Mouse (Mus musculus): ENCODE measurements around the gene Zc2hc1b. TPM values are rescaled to one million over a fixed set of nuclear protein-coding genes. Genes with fewer than 3 reads are reported as not detected.

Gene Zc2hc1b
- not detected in 2 replicates for polyA plus RNA-seq (2015; fragmentation: Nextera tagmentation; extraction: Ambion mirVana)

DNA sequence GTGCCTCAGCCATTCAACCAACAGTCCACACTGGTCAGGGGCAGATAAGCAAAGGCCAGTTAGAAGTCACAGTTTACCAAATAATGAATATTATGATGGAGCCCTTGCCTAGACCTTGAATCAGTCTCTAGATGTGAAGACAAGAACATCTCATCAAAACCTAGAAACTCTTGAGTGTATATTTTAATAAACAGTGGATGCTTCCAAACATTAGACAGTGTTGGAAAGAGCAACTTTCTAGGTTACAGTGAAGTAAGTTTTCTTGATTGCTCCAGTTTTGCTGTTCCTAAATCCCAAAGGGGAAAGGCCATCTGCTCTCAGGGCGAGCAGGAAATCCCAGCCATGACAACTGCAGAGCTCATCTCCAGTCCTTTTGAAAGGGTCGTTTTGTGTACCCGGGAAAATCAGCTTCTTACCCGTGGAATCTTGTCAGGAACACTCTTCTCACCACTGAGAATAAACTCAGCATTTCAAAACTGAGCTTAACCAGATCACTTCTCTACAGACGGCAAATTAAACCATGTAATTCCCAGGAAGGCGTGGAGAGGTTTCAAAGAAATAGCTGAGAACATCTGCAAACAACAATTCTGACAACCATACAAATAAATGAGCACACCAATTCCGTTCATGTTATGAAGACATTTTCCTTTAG is at the start of gene Zc2hc1b:
TSS of gene Zc2hc1b (minus strand) at position 51 of the 652 bp plus-strand sequence.
- H3K9ac ChIP-seq (ENCODE audit: low read length), result no peak within 1 kb of the TSS
- H3K4me3 ChIP-seq (ENCODE audit: low read length), result no peak within 1 kb of the TSS
- H3K9me3 ChIP-seq (replicated peaks; ENCODE audit: control insufficient read depth, low read length), result no peaks in the 10 kb centered on the region
- H3K4me2 ChIP-seq (ENCODE audit: low read depth, low read length), result no peak within 1 kb of the TSS
- H3K36me3 ChIP-seq (ENCODE audit: control insufficient read depth, insufficient read depth), result peaks cover 54% of the 10 kb centered on the region
- H3K4me1 ChIP-seq (ENCODE audit: control insufficient read depth, insufficient read depth, low read length), result no peaks in the 10 kb centered on the region
- no peak within 1 kb of the TSS for H3K27ac ChIP-seq (ENCODE audit: low read length)
- 67% methylated on average over 7 of the region's 7 CpGs for WGBS
- no peak for ATAC-seq (replicated peaks; ENCODE audit: extremely low read depth, insufficient read depth, low FRiP score)
- no peaks in the 10 kb centered on the region for H3K27me3 ChIP-seq (ENCODE audit: control insufficient read depth, insufficient read depth, low read length)

GRCm38 (mm10) chr10:13225377-13226063 is 47.7 kb upstream of the Zc2hc1b start:
- Histone ChIP-seq H3K36me3 (ENCODE audit: control insufficient read depth, insufficient read depth) (peaks cover 41% of the 10 kb centered on the region), H3K27me3 (ENCODE audit: control insufficient read depth, insufficient read depth, low read length) (no peaks in the 10 kb centered on the region)
- 87% methylated on average over 7 of the region's 7 CpGs for WGBS

GRCm38 (mm10) chr10:13222135-13222534 is 44.3 kb upstream of the Zc2hc1b start:
- 73% methylated on average over 3 of the region's 3 CpGs for WGBS
- Histone ChIP-seq H3K4me1 (ENCODE audit: control insufficient read depth, insufficient read depth, low read length) (no peaks in the 10 kb centered on the region), H3K27me3 (ENCODE audit: control insufficient read depth, insufficient read depth, low read length) (no peaks in the 10 kb centered on the region), H3K4me2 (ENCODE audit: low read depth, low read length) (no peak overlapping the region), H3K27ac (ENCODE audit: low read length) (no peak overlapping the region), H3K4me3 (ENCODE audit: low read length) (no peak overlapping the region), H3K36me3 (ENCODE audit: control insufficient read depth, insufficient read depth) (peaks cover 33% of the 10 kb centered on the region), H3K9me3 (replicated peaks; ENCODE audit: control insufficient read depth, low read length) (no peaks in the 10 kb centered on the region), H3K9ac (ENCODE audit: low read length) (no peak overlapping the region)
- ATAC-seq (replicated peaks; ENCODE audit: extremely low read depth, insufficient read depth, low FRiP score), result no peak

More at GRCm38 (mm10) chr10:13225377-13226063, 47.7 kb upstream of the Zc2hc1b start:
- Histone ChIP-seq H3K4me2 (ENCODE audit: low read depth, low read length) (no peak overlapping the region), H3K27ac (ENCODE audit: low read length) (no peak overlapping the region), H3K4me3 (ENCODE audit: low read length) (no peak overlapping the region), H3K4me1 (ENCODE audit: control insufficient read depth, insufficient read depth, low read length) (no peaks in the 10 kb centered on the region), H3K9ac (ENCODE audit: low read length) (no peak overlapping the region), H3K9me3 (replicated peaks; ENCODE audit: control insufficient read depth, low read length) (no peaks in the 10 kb centered on the region)
- no peak for ATAC-seq (replicated peaks; ENCODE audit: extremely low read depth, insufficient read depth, low FRiP score)

DNA sequence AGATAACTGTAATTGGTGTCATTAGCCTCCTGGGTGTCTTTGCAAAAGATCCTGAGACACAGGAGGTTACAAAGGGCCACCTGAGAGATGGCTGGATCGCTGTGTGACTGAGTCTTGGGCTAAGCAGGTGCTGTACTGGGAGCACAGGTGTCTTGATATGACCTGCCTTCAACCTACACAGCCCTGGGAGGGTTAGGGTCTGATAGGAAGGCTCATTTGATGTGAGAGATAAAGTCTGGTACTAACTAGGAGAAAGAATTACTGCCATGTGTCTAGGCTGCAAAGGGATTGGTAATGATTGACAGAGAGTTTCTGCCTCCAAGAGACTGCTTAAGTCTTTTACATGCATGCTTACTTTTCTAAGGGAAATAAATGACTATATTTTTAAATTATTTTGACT is 42.2 kb upstream of the Zc2hc1b start:
- H3K4me3 ChIP-seq (ENCODE audit: low read length), result no peak overlapping the region
- H3K9ac ChIP-seq (ENCODE audit: low read length), result no peak overlapping the region
- 78% methylated on average over 1 of the region's 1 CpGs for WGBS
- H3K36me3 ChIP-seq (ENCODE audit: control insufficient read depth, insufficient read depth), result peaks cover 32% of the 10 kb centered on the region
- H3K27ac ChIP-seq (ENCODE audit: low read length), result no peak overlapping the region
- no peaks in the 10 kb centered on the region for H3K4me1 ChIP-seq (ENCODE audit: control insufficient read depth, insufficient read depth, low read length)
- no peak overlapping the region for H3K4me2 ChIP-seq (ENCODE audit: low read depth, low read length)
- H3K27me3 ChIP-seq (ENCODE audit: control insufficient read depth, insufficient read depth, low read length), result no peaks in the 10 kb centered on the region
- H3K9me3 ChIP-seq (replicated peaks; ENCODE audit: control insufficient read depth, low read length), result no peaks in the 10 kb centered on the region
- ATAC-seq (replicated peaks; ENCODE audit: extremely low read depth, insufficient read depth, low FRiP score), result no peak

DNA sequence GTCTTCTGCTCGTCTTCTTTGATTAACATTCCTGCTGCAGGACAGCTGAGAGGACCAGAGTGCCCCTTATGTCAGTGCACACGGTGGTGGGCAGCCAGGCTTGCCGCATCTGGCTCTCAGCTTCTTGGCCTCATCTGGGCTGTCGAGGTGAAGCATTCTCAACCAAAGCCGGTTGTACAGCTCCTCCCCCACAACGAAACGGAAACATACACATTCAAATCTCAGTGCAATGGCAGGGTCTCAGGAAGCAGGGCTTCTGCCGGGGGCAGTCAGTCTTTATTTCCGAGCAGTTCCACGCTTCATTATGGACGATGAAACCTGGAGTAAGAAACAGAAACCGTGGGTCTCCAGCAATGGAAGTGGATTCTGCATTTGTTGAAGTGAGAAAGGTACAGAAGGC is 36.1 kb upstream of the Zc2hc1b start:
- Histone ChIP-seq H3K9ac (ENCODE audit: low read length) (no peak overlapping the region), H3K9me3 (replicated peaks; ENCODE audit: control insufficient read depth, low read length) (no peaks in the 10 kb centered on the region), H3K4me2 (ENCODE audit: low read depth, low read length) (peak overlapping the region; percentile 38), H3K4me1 (ENCODE audit: control insufficient read depth, insufficient read depth, low read length) (peaks cover 26% of the 10 kb centered on the region), H3K27me3 (ENCODE audit: control insufficient read depth, insufficient read depth, low read length) (no peaks in the 10 kb centered on the region), H3K4me3 (ENCODE audit: low read length) (no peak overlapping the region; the same call in 1 of the 2 replicates), H3K27ac (ENCODE audit: low read length) (peak overlapping the region; percentile 45), H3K36me3 (ENCODE audit: control insufficient read depth, insufficient read depth) (peaks cover 10% of the 10 kb centered on the region)
- ATAC-seq (replicated peaks; ENCODE audit: extremely low read depth, insufficient read depth, low FRiP score), result peak; percentile 26; the same call in 1 of the 2 replicates
- WGBS, result 28% methylated on average over 12 of the region's 12 CpGs

GRCm38 (mm10) chr10:13212829-13213228 is 35.0 kb upstream of the Zc2hc1b start:
- 52% methylated on average over 6 of the region's 6 CpGs for WGBS
- peak overlapping the region; percentile 47; the same call in 1 of the 2 replicates for H3K27ac ChIP-seq (ENCODE audit: low read length)
- H3K9me3 ChIP-seq (replicated peaks; ENCODE audit: control insufficient read depth, low read length), result no peaks in the 10 kb centered on the region
- no peak for ATAC-seq (replicated peaks; ENCODE audit: extremely low read depth, insufficient read depth, low FRiP score)
- H3K4me1 ChIP-seq (ENCODE audit: control insufficient read depth, insufficient read depth, low read length), result peaks cover 26% of the 10 kb centered on the region
- H3K4me3 ChIP-seq (ENCODE audit: low read length), result no peak overlapping the region
- no peak overlapping the region for H3K9ac ChIP-seq (ENCODE audit: low read length)
- H3K36me3 ChIP-seq (ENCODE audit: control insufficient read depth, insufficient read depth), result peaks cover 9% of the 10 kb centered on the region
- H3K4me2 ChIP-seq (ENCODE audit: low read depth, low read length), result no peak overlapping the region
- no peaks in the 10 kb centered on the region for H3K27me3 ChIP-seq (ENCODE audit: control insufficient read depth, insufficient read depth, low read length)

- H3K9ac ChIP-seq (ENCODE audit: low read length), result no peak overlapping the region
- ATAC-seq (replicated peaks; ENCODE audit: extremely low read depth, insufficient read depth, low FRiP score), result no peak
- H3K4me1 ChIP-seq (ENCODE audit: control insufficient read depth, insufficient read depth, low read length), result peaks cover 26% of the 10 kb centered on the region
- no peak overlapping the region for H3K4me2 ChIP-seq (ENCODE audit: low read depth, low read length)
- WGBS, result 76% methylated on average over 9 of the region's 9 CpGs
- no peak overlapping the region for H3K4me3 ChIP-seq (ENCODE audit: low read length)
- no peaks in the 10 kb centered on the region for H3K27me3 ChIP-seq (ENCODE audit: control insufficient read depth, insufficient read depth, low read length)
- no peaks in the 10 kb centered on the region for H3K9me3 ChIP-seq (replicated peaks; ENCODE audit: control insufficient read depth, low read length)
- no peak overlapping the region; the same call in 1 of the 2 replicates for H3K27ac ChIP-seq (ENCODE audit: low read length)
- peaks cover 9% of the 10 kb centered on the region for H3K36me3 ChIP-seq (ENCODE audit: control insufficient read depth, insufficient read depth)
Observed at GRCm38 (mm10) chr10:13212326-13212725, 34.5 kb upstream of the Zc2hc1b start.

- no peak overlapping the region for H3K9ac ChIP-seq (ENCODE audit: low read length)
- H3K4me2 ChIP-seq (ENCODE audit: low read depth, low read length), result no peak overlapping the region
- peaks cover 26% of the 10 kb centered on the region for H3K4me1 ChIP-seq (ENCODE audit: control insufficient read depth, insufficient read depth, low read length)
- 0 out of 2 replicates have a peak overlapping the region, but pooled peaks have one; percentile 49 for H3K27ac ChIP-seq (ENCODE audit: low read length)
- no peak overlapping the region for H3K4me3 ChIP-seq (ENCODE audit: low read length)
- WGBS, result 39% methylated on average over 8 of the region's 8 CpGs
- peaks cover 7% of the 10 kb centered on the region for H3K36me3 ChIP-seq (ENCODE audit: control insufficient read depth, insufficient read depth)
- H3K9me3 ChIP-seq (replicated peaks; ENCODE audit: control insufficient read depth, low read length), result no peaks in the 10 kb centered on the region
- no peaks in the 10 kb centered on the region for H3K27me3 ChIP-seq (ENCODE audit: control insufficient read depth, insufficient read depth, low read length)
- no peak for ATAC-seq (replicated peaks; ENCODE audit: extremely low read depth, insufficient read depth, low FRiP score)
Observed at GRCm38 (mm10) chr10:13209930-13210637, 32.3 kb upstream of the Zc2hc1b start.

DNA sequence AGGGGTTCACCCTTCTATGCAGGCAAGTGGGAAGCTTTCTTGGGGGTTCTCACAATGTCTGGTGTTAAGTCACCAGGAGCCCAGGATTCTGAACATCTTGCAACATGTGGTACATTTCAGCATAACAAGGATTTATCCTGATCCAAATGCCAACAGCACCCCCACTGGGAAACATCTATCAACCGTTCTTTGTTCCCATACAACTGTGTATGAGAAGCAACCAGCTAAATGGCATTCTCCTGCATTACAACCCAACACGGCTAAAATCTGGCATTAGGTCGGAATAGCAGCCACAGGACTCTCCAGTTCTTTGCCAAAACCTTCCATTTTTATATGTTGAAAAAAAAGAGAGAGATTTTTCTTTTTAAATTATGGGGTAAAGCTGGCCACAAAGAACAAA is 31.7 kb upstream of the Zc2hc1b start:
- 73% methylated on average over 3 of the region's 3 CpGs for WGBS
- no peak for ATAC-seq (replicated peaks; ENCODE audit: extremely low read depth, insufficient read depth, low FRiP score)

More for the DNA sequence above, 31.7 kb upstream of the Zc2hc1b start:
- Histone ChIP-seq H3K36me3 (ENCODE audit: control insufficient read depth, insufficient read depth) (peaks cover 7% of the 10 kb centered on the region), H3K9ac (ENCODE audit: low read length) (no peak overlapping the region), H3K27me3 (ENCODE audit: control insufficient read depth, insufficient read depth, low read length) (no peaks in the 10 kb centered on the region), H3K4me3 (ENCODE audit: low read length) (no peak overlapping the region), H3K4me2 (ENCODE audit: low read depth, low read length) (no peak overlapping the region), H3K9me3 (replicated peaks; ENCODE audit: control insufficient read depth, low read length) (no peaks in the 10 kb centered on the region), H3K4me1 (ENCODE audit: control insufficient read depth, insufficient read depth, low read length) (peaks cover 25% of the 10 kb centered on the region), H3K27ac (ENCODE audit: low read length) (no peak overlapping the region)

Measured in heart, embryonic 16.5 days (tissue).